Mouse (Mus musculus) bone marrow macrophage, adult 2 months (primary cell): ENCODE measurements around the gene Zfp282.

ENCODE experiments used
- CTCF ChIP-seq: IDR thresholded peaks from 2 replicates; pipeline ENCODE4 v1.5.1; 2012; ENCODE audit warnings: low read depth, mild to moderate bottlenecking, low read length, moderate library complexity
- POLR2A ChIP-seq: IDR thresholded peaks from 2 replicates; pipeline ENCODE4 v1.6.1; 2012; ENCODE audit warnings: mild to moderate bottlenecking, low read depth, low read length, borderline replicate concordance

DNA sequence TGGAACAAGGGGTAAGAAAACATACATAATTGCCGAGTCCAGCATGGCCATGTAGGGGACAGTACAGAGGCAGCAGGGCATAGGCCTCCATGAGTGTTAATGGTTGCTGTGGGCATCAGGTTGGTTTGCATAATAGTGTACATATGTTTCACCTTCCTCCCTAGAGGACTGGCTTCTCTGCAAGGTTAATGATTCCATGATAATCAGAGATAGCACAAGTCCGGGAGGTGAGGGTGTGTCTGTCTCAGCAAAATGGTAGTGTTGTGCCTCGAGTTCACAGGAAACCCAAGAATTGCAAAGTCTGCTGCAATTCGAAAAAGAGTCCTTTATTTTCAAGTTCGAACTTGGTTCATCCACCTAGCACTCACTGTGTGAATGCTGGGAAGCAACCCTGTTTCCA is 40.0 kb downstream of the Zfp282 start:
- TF ChIP-seq CTCF (no peak), POLR2A (no peak)
